Mouse (Mus musculus) gastrocnemius, adult 18-20 months (tissue): ENCODE data around the gene Prph. TPM values are rescaled to one million over a fixed set of nuclear protein-coding genes. Genes with fewer than 3 reads are reported as not detected.

Experiments used
- DNase-seq: peaks from one replicate; pipeline ENCODE4 v3.0.0; 2021; ENCODE audit warnings: low spot score
- long read RNA-seq, 2 experiments: library from polyadenylated mRNA; stranded (forward); transcript quantifications; one replicate each; pipeline ENCODE4 v2.0.0; 2021
- total RNA-seq, 2 experiments: library from RNA; stranded (reverse); gene quantifications; 2 replicates each; pipeline ENCODE4 v1.2.3; 2021

Gene Prph
- under 1 TPM; 0.43 to 0.88 TPM for total RNA-seq
- long read RNA-seq, experiment 1, result 0 reads
- long read RNA-seq, experiment 2, result 0 reads

DNA sequence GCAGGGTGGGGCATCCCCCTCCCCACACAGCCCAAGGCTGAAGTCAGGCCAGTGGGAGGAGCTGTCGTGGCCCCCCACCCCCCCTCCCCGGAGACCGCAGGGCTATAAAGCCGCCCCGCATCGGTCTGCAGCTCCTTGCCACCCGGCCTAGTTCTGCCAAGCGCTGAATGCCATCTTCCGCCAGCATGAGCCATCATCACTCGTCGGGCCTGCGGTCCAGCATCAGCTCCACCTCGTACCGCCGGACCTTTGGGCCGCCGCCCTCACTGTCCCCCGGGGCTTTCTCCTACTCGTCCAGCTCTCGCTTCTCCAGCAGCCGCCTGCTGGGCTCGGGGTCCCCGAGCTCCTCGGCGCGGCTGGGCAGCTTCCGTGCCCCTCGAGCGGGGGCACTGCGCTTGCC lies at the start of gene Prph:
Gene Prph (plus strand): TSS at position 135 of the 400 bp plus-strand sequence.
- no peak for DNase-seq

DNA sequence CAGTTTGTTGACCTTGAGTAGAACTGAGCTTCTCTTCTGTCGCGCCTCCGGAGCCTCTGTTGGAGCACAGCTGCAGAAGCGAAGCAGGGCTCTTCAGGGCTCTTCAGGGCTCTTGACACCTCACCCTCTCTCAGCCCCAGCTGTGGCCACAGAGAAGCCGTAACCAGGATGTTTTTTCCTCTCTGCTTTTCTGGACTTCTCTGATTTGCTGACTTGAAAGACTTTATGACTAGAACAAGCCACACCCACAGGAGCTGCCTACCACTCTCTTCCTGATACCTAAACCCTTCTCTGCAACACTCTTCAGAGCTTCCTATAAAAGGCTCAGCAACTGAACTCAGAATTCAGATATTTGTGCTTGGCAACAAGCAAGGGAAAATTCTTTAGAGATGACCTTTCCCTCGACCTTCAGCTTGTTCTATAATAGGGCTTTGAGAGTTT lies 46.2 kb upstream of the Prph start:
- no peak for DNase-seq

DNA sequence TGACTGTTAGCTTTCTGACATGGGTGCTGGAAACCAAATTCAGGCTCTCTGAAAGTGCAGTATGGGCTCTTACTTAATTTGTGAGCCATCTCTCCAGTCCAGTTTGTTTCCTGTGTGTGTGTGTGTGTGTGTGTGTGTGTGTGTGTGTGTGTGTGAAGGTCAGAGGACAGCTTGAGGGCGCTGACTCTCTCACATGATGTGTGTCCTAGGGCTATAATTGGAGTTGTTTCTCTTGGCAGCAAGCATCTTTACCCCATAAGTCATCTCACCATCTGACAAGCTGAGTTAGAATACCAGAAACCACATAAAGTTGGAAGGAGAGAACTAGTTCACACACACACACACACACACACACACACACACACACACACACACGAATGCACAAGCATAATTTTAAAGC lies 44.1 kb upstream of the Prph start:
- DNase-seq, result no peak

DNA sequence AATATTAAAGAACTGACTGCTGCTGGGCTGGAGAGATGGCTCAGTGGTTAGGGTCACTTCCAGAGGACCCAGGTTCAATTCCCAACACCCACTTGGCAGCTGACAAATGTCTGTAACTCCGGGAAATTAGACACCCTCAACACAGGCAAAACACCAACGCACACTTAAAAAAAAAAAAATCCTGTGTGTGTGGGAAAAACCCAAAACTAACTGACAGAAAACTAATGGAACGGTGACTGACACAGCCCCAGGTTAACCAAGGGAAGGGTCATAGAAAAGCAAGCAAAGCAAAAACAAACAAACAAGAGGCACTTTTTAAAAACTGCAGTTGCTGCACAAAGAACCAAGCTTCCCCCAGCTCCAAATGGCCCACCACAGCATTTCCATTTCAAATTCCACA lies 43.0 kb upstream of the Prph start:
- DNase-seq, result no peak

DNA sequence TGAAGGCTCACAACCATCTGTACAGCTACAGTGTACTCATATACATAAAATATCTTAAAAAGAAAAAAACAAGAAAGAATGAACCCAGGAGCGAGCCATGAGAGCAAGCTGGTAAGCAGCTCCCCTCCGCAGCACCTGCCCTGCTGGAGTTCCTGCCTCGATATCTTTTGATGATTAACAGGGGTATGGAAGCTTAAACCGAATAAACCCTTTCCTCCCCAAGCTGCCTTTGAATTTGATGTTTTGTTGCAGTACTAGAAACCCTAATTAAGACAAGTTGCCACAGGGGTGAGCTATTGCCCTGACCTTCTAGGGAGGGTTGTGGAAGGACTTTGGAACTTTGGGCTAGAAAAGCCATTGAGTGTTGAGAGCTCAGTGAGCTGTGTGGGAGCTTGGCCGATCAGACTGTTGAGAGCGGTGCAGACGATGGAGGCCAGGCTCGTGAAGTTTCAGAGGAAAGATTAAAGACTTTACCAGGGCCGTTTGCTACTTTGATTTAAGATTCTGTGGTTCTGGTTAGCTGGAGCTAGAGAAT lies 40.4 kb upstream of the Prph start:
- DNase-seq, result no peak

DNA sequence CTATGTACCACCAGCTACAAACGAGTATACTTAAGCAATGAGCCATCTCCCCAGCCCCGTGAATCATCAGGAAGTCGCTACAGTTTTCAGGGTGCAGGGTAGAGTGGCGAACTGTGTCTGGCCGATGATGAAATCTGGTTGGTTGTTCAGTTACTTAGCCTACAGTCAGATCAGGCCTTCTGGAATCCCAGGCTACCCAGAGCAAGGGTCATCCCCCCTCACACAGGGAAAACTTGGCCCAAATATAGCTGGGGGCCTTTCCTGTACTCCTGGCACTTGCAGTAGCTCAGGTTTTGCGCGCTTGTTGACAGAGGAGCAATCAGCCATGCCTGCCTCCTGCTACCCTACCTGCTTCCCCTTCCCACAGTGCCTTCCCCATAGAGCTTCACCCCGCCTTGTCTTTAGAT lies 37.6 kb upstream of the Prph start:
- no peak for DNase-seq

DNA sequence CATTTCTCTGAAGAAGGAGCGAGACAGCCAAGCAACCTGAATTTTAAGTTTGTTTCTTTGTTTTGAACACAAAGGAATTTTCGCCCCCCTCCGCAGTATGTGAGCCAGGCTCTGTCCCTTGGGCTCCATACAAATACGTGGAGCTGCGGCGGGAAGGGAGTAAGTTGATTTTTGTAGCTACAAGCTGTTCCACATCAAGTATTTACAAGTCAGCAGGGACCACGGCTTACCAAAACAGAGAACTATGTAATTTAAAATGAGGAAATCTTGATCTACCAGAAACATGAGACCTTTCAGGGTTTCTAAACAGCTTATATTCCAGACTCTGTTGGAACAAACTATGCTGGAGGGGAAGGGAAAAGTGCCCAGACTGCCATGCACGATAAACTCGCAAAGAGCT lies 37.0 kb upstream of the Prph start:
- peak; percentile 51 for DNase-seq

DNA sequence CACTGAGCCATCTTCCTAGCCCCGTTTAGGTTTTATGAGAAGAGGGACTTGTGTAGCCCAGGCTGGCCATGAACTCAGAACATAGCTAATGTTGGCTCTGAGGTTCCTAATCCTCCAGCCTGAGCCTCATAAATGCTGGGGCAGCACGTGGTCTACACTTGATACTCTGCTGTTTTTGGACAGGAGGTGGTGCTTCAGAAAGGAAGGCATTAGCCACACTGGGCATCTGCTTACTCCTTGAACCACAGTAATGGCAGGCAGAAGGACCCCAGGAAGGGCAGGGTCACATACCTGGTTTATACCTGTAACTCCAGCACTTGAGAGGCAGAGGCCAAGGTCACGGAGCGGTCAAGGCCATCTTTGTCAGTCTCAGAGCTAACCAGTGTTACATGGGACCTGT lies 36.3 kb upstream of the Prph start:
- no peak for DNase-seq

DNA sequence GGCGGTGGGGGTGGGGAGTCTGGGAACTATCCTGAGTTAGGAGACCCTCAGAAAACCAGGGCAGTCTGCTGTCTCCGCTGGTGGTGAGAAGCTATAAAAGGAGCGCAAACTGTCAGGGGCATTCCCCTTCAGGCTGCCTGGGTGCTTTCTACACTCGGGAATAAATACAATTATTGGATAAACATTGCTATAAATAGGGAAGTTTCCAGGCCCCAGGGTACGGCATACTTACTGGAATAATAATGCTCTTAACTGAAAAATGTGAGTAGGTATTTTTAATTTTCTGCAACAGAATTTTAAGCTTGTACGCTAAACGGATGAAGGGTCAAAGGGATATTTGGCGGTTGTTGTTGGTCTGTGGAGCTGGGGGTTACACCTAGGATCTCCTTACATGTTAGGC lies 35.5 kb upstream of the Prph start:
- no peak for DNase-seq

DNA sequence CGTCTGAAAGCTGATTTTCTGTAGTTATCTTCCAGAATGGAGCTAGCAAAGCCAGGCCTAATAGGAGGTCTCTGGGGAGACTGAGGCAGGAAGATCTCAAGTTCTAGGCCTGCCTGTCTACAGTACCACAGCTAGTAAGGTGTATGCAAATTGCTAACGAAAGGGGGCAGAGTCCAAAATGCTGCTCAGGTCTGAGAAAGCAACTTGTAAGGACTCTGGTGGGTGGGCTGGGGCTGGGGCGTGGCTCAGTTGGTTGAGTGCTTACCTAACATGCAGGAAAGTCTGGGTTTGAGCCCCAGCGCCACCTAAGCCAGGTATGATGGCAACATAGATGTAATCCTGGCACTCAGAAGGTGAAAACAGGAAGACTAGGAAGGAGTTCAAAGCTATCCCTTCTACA lies 34.8 kb upstream of the Prph start:
- no peak for DNase-seq

DNA sequence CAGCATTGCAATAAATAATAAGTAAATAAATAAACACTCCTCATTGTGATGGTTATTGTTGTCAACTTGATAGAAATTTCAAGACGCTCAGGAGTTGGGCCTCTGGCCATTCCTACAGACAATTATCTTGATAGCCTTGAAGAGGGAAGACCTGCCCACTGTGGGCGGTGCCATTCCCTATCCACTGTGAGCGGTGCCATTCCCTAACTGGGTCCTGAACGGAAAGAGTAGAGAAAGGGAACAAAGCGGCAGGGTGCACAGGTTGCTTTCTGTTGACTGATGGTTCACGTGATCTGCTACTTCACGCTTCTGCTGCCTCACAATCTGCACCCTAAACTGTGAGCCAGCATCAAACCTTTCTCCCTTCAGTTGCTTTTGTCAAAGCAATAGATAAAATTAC lies 33.7 kb upstream of the Prph start:
- DNase-seq, result no peak

DNA sequence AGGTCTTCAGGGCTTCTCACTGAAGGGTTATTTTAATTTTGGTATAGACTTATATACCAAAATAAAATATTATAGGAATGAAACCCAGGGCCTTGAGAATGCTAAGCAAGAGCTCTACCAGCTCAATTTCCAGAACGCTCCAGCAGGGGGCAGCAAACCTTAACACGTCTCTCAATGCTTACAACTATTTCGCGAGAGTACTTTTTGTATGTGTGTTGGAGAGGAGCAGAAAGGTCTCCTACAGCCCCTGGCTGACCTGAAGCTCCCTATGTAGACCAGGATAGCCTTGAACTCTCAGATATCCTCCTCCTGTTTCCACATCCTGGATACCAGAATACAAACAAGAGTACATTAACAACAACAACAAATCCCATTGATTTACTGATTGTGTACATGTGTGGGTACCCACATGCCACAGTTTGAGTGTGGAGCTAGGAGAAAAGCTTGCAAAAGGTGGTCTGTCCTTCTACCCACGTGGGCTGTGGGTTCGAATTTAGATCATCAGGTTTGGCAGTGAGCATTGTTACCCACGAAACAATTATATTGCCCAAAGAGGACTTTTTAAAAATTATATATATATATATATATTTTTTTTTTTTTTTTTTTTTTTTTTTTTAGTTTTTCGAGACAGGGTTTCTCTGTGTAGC lies 30.2 kb upstream of the Prph start:
- DNase-seq, result peak; percentile 79

DNA sequence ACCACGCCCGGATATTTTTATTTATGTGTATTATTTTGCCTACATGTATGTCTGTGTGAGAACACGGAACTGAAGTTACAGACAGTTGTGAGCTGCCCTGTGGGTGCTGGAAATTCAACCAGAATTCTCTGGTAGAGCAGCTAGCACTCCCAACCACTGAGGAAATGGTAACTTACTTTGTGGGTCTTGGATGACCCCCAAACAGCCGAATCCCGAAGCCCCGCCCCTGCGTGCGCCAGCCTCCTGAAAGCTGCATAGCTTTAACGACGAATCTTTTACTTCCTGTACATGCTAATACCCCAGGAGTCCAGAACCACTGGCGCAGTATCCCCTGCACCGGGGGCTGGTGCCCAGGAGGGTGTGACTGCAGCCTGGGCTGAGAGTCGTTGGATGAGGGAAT lies 29.6 kb upstream of the Prph start:
- no peak for DNase-seq

DNA sequence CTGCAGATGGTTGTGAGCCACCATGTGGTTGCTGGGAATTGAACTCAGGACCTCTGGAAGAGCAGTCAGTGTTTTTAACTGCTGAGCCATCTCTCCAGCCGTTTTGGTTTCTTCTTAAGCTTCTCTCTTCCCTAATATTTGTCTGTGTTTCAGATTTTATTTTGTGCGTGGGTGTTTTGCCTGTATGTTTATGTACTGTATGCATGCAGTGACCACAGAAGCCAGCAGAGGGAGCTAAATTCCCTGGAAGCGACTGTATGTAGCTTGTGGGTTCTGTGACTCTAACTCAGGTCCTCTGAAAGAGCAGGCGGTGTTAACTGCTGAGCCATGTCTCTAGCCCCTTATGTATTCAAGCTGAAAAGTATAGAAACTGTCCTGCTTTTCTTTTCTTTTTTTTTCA lies 28.7 kb upstream of the Prph start:
- DNase-seq, result no peak

DNA sequence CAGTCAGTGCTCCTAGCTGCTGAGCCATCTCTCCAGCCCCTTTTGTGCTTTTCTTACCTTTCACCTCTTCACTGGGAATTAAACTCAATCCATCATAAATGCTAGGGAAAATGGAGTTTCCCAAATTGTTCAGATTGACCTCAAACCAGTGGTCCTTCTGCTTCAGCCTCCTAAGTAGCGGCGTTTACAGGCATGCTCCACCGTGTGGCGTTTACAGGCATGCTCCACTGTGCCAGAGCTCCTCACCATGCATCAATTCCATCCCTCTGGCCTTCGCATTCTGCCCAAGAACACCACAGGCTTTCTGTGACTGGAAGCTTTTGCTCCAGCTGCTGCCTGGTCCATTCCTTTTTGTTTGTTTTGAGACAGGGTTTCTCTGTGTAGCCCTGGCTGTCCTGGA lies 27.9 kb upstream of the Prph start:
- no peak for DNase-seq

DNA sequence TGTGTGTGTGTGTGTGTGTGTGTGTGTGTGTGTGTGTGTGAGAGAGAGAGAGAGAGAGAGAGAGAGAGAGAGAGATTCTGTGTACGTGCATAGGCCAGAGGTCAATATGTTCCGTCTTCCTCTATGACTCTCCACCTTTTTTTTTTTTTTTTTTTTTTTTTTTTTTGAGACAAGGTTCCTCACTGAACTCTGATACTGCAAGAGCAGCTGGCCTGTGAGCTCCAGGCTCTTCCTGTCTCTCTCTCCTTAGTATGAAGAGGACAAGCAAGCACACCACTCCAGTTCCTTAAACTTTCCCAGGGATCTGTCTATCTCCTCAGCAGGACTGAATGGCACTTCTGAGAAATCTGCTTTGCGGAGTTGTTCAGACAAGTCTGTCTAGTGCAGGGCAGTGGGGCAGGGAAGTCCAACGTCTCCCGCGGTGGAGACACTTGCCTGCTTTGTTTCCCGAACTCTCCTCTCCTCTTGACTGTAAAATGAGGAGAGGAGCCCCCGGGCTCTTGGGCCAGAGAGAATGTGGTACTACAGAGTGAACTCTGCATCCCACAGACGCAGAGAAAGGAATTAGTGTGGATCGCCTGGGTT lies 26.0 kb upstream of the Prph start:
- no peak for DNase-seq

DNA sequence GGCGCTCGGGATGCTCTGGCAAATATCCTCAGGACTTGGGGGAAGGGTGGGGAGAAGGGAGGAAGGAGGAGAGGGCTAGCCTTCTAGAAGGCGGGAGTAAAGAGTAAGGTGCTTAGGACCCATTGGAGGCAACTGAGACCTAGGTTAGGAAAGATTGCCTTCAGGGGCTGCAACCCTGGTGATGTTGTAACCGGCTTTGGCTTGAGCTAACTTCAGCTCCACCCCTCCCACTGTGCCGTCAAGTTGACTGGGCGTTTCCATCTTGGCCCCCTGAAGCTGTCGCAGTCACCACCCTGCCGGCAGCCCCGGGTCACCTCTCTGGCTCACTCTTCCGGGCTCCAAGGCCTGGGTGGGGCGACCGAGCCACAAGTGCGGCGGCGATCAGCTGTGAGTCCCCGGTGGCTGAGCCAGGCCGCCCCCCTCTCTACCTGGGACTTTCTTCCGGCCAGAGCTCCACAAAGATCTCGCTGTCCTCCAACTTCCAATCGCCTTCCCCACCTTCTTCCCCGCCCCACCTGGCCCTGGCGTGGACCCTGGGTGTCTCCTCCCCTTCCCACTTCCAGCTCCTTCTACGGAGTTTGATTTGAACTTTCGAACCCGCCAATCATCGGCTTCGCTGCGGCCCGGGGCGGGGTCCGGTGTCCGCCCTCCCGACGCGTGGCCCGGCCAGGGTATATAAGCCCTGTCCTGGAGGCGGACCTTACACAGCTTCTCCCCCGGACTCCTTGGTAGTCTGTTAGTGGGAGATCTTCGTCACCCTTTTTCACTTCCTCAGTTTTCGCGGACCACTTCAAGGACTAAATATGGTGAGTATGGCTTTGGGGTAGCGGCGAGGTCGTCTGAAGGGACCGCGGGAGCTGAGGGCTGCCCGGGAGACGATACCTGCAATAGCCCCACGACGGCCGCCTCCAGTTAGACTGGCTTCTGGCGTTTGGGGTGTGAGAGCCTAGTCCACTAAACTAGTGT lies 25.1 kb upstream of the Prph start, which contains the start of gene Tuba1c:
Gene Tuba1c (plus strand): TSS at position 273 of the 966 bp plus-strand sequence.
- DNase-seq, result peak; percentile 94

DNA sequence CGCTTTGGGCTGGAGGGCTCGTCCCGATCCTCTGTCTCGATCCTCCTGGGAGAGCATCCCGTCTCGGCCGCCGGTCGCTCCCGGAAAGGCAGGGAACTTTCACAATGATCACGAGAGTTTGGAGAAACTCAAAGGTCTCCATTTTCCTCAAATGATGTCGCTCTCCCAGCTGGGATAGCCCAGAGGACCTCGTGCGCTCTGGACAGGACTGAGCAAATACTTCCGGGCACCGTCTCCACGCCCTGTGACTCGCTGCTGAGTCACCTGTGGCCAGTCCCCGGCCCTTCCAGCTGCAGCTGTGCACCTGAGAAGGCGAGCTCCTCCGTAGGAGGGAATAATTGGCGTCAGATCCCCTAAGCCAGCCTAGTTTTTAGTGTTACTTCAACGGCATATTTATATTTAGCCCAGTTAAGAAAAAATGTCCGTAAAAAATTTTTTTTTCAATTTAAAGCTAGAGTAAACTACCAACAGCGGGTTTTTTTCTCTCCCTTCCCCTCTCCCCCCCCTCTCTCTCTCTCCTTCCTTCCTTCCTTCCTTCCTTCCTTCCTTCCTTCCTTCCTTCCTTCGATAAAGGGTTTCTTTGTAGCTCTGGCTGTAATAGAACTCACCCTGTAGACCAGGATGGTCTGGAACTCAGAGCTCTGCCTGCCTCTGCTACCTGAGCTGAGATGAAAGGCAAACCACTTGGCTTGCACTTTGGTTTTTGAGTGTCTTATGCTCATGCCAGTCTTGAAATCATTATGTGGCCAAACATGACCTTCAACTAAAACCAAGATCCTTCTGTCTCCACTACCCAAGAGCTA lies 24.2 kb upstream of the Prph start:
- DNase-seq, result peak; percentile 41

DNA sequence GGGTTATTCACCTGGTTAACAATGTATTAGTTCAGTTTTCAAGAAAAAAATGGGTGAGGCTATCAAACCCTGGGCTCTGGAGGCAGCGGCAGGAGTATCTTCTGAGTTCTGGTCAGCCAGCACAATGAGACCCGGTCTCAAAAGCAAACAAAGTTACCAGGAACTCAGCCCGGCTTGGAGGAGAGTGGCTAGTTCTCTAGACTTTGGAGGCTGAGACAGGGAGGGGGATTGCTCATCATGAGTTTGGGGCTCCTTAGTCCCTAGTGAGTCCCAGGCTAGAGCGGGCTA lies 23.6 kb upstream of the Prph start:
- DNase-seq, result no peak

DNA sequence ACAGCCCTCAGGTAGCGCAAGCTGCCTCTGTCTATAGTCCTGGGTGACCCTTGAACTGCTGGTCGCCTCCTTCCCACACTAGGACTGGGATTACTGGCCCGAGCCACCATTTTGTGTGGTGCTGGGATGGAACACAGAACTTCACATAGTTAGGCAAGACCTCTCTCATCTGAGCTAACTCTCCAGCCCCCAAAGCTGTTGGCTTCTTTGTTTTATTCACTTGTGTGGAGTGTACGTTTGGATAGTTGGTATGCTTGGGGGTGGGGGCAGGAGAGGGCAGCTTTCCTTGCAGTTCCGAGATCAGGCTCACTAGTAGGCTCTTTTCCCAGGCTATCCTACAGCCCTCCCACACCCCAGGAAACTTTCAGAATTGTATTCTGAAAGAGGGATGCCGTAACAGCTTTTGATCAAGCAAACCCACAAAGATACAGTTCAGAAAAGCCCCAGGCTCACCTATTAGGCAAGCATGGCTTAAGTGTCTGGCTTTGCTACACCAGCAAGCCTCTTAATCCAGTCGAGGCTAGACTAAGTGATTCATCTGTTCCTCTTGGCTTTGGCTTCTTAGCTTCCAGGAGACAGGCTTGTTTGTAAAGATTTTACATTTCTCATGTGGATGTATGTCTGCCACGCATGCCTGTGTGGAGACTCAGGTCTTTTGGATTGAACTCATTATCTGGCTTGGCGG lies 22.8 kb upstream of the Prph start:
- DNase-seq, result no peak

DNA sequence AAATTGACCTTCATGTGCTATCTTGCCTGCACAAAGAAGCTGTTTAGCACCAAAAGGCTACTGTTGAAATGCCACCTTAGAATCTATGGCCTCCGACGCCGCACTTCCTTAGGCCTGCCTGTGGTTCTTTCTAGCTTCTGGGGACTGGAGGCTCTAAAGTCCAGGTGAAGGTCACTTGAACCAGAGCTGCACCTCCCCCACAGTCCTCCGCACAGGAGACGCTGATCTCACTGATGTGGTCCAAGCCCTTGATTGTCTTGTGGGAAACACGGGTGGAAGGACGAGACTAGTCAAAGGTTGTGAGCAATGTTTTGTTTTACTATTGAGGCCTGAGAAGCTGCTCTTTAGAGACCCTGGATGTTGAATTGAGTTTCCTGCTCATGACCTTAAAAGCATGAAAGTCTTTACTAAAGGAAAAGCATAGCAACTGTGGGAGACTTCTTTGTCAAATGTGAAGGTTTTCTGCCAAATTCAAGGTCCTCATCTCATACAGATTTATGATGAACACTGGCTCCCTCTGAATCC lies 22.2 kb upstream of the Prph start:
- DNase-seq, result no peak
